Mouse (Mus musculus): ENCODE data around the gene Fam187a. TPM values are rescaled to one million over a fixed set of nuclear protein-coding genes. Genes with fewer than 3 reads are reported as not detected.
A peak's percentile ranks its signal among the peaks of the same experiment; 100 is the strongest.

The Fam187a gene
- polyA plus RNA-seq, 1 experiment = 0.05 TPM

GRCm38 (mm10) chr11:102887433-102887832 is 2.5 kb downstream of the Fam187a start:
- Histone ChIP-seq H3ac (ENCODE audit: control insufficient read depth, insufficient read length, low read depth) (no peak overlapping the region), H3K27me3 (ENCODE audit: control insufficient read depth, insufficient read depth, insufficient read length) (peaks cover 12% of the 10 kb centered on the region), H3K79me3 (ENCODE audit: low read depth) (no peaks in the 10 kb centered on the region), H3K79me2 (ENCODE audit: control insufficient read depth, insufficient read depth) (no peaks in the 10 kb centered on the region), H3K4me3 (ENCODE audit: insufficient read depth, poor library complexity, severe bottlenecking) (no peak overlapping the region), H3K36me3 (ENCODE audit: control insufficient read depth, insufficient read depth) (no peaks in the 10 kb centered on the region)
- TF ChIP-seq MYOG (IDR thresholded peaks at IDR 0.05; ENCODE audit: control insufficient read depth, extremely low read depth, insufficient read length) (no peak), CEBPB (IDR thresholded peaks at IDR 0.05; ENCODE audit: low read depth) (no peak), MYOD1 (IDR thresholded peaks at IDR 0.05; ENCODE audit: control insufficient read depth, insufficient read length, low read depth) (no peak), MAX (IDR thresholded peaks at IDR 0.05) (no peak)

GRCm38 (mm10) chr11:102888135-102888534 is 3.2 kb downstream of the Fam187a start:
- Histone ChIP-seq H3K79me2 (ENCODE audit: control insufficient read depth, insufficient read depth) (no peaks in the 10 kb centered on the region), H3K27me3 (ENCODE audit: control insufficient read depth, insufficient read depth, insufficient read length) (peaks cover 12% of the 10 kb centered on the region)

GRCm38 (mm10) chr11:102890096-102890495 is 5.1 kb downstream of the Fam187a start:
- Histone ChIP-seq H3K27me3 (ENCODE audit: control insufficient read depth, insufficient read depth, insufficient read length) (peaks cover 12% of the 10 kb centered on the region), H3K36me3 (ENCODE audit: control insufficient read depth, insufficient read depth) (no peaks in the 10 kb centered on the region), H3K79me3 (ENCODE audit: low read depth) (no peaks in the 10 kb centered on the region), H3K79me2 (ENCODE audit: control insufficient read depth, insufficient read depth) (no peaks in the 10 kb centered on the region), H3ac (ENCODE audit: control insufficient read depth, insufficient read length, low read depth) (no peak overlapping the region), H3K4me3 (ENCODE audit: insufficient read depth, poor library complexity, severe bottlenecking) (no peak overlapping the region)
- TF ChIP-seq USF1 (IDR thresholded peaks at IDR 0.05; ENCODE audit: low read depth) = no peak
- peak; percentile 80 for TF ChIP-seq CEBPB (IDR thresholded peaks at IDR 0.05; ENCODE audit: low read depth)

More at GRCm38 (mm10) chr11:102888135-102888534, 3.2 kb downstream of the Fam187a start:
- H3K4me3 ChIP-seq (ENCODE audit: insufficient read depth, poor library complexity, severe bottlenecking) = no peak overlapping the region
- no peaks in the 10 kb centered on the region for H3K36me3 ChIP-seq (ENCODE audit: control insufficient read depth, insufficient read depth)
- TF ChIP-seq CTCF (IDR thresholded peaks at IDR 0.05; ENCODE audit: control insufficient read depth, insufficient read depth, insufficient read length) (no peak), FOSL1 (IDR thresholded peaks at IDR 0.05; ENCODE audit: insufficient read depth, low read length, poor library complexity, severe bottlenecking) (no peak), CEBPB (IDR thresholded peaks at IDR 0.05; ENCODE audit: low read depth) (no peak), MYOG (IDR thresholded peaks at IDR 0.05; ENCODE audit: control insufficient read depth, extremely low read depth, insufficient read length) (no peak)
- no peaks in the 10 kb centered on the region for H3K79me3 ChIP-seq (ENCODE audit: low read depth)
- no peak overlapping the region for H3ac ChIP-seq (ENCODE audit: control insufficient read depth, insufficient read length, low read depth)

- Histone ChIP-seq H3K4me3 (ENCODE audit: insufficient read depth, poor library complexity, severe bottlenecking) (no peak overlapping the region), H3ac (ENCODE audit: control insufficient read depth, insufficient read length, low read depth) (no peak overlapping the region), H3K36me3 (ENCODE audit: control insufficient read depth, insufficient read depth) (no peaks in the 10 kb centered on the region), H3K79me2 (ENCODE audit: control insufficient read depth, insufficient read depth) (no peaks in the 10 kb centered on the region), H3K79me3 (ENCODE audit: low read depth) (no peaks in the 10 kb centered on the region), H3K27me3 (ENCODE audit: control insufficient read depth, insufficient read depth, insufficient read length) (peaks cover 4% of the 10 kb centered on the region)
- TF ChIP-seq MYOD1 (IDR thresholded peaks at IDR 0.05; ENCODE audit: control insufficient read depth, insufficient read length, low read depth) = no peak
- no peak for TF ChIP-seq USF1 (IDR thresholded peaks at IDR 0.05; ENCODE audit: low read depth)
- TF ChIP-seq MAX (IDR thresholded peaks at IDR 0.05) = no peak
- no peak for TF ChIP-seq CTCF (IDR thresholded peaks at IDR 0.05; ENCODE audit: control insufficient read depth, insufficient read depth, insufficient read length)
- TF ChIP-seq FOSL1 (IDR thresholded peaks at IDR 0.05; ENCODE audit: insufficient read depth, low read length, poor library complexity, severe bottlenecking) = no peak
- no peak for TF ChIP-seq CEBPB (IDR thresholded peaks at IDR 0.05; ENCODE audit: low read depth)
- no peak for TF ChIP-seq MYOG (IDR thresholded peaks at IDR 0.05; ENCODE audit: control insufficient read depth, extremely low read depth, insufficient read length)
Observed at GRCm38 (mm10) chr11:102893015-102893651, 8.2 kb downstream of the Fam187a start.

GRCm38 (mm10) chr11:102894716-102895115 is 9.7 kb downstream of the Fam187a start:
- no peaks in the 10 kb centered on the region for H3K36me3 ChIP-seq (ENCODE audit: control insufficient read depth, insufficient read depth)
- TF ChIP-seq MAX (IDR thresholded peaks at IDR 0.05) (no peak), CEBPB (IDR thresholded peaks at IDR 0.05; ENCODE audit: low read depth) (no peak), USF1 (IDR thresholded peaks at IDR 0.05; ENCODE audit: low read depth) (no peak), MYOG (IDR thresholded peaks at IDR 0.05; ENCODE audit: control insufficient read depth, extremely low read depth, insufficient read length) (no peak), CTCF (IDR thresholded peaks at IDR 0.05; ENCODE audit: control insufficient read depth, insufficient read depth, insufficient read length) (no peak), FOSL1 (IDR thresholded peaks at IDR 0.05; ENCODE audit: insufficient read depth, low read length, poor library complexity, severe bottlenecking) (no peak), MYOD1 (IDR thresholded peaks at IDR 0.05; ENCODE audit: control insufficient read depth, insufficient read length, low read depth) (no peak)
- H3K79me3 ChIP-seq (ENCODE audit: low read depth) = no peaks in the 10 kb centered on the region
- no peaks in the 10 kb centered on the region for H3K27me3 ChIP-seq (ENCODE audit: control insufficient read depth, insufficient read depth, insufficient read length)
- H3K79me2 ChIP-seq (ENCODE audit: control insufficient read depth, insufficient read depth) = no peaks in the 10 kb centered on the region
- no peak overlapping the region for H3K4me3 ChIP-seq (ENCODE audit: insufficient read depth, poor library complexity, severe bottlenecking)
- H3ac ChIP-seq (ENCODE audit: control insufficient read depth, insufficient read length, low read depth) = no peak overlapping the region

GRCm38 (mm10) chr11:102895779-102896178 is 10.8 kb downstream of the Fam187a start:
- no peak for TF ChIP-seq MAX (IDR thresholded peaks at IDR 0.05)
- no peak for TF ChIP-seq MYOD1 (IDR thresholded peaks at IDR 0.05; ENCODE audit: control insufficient read depth, insufficient read length, low read depth)
- TF ChIP-seq CEBPB (IDR thresholded peaks at IDR 0.05; ENCODE audit: low read depth) = no peak
- TF ChIP-seq USF1 (IDR thresholded peaks at IDR 0.05; ENCODE audit: low read depth) = no peak
- no peak for TF ChIP-seq CTCF (IDR thresholded peaks at IDR 0.05; ENCODE audit: control insufficient read depth, insufficient read depth, insufficient read length)
- no peak for TF ChIP-seq MYOG (IDR thresholded peaks at IDR 0.05; ENCODE audit: control insufficient read depth, extremely low read depth, insufficient read length)
- TF ChIP-seq FOSL1 (IDR thresholded peaks at IDR 0.05; ENCODE audit: insufficient read depth, low read length, poor library complexity, severe bottlenecking) = no peak
- H3K27me3 ChIP-seq (ENCODE audit: control insufficient read depth, insufficient read depth, insufficient read length) = no peaks in the 10 kb centered on the region
- H3ac ChIP-seq (ENCODE audit: control insufficient read depth, insufficient read length, low read depth) = no peak overlapping the region
- no peaks in the 10 kb centered on the region for H3K36me3 ChIP-seq (ENCODE audit: control insufficient read depth, insufficient read depth)
- no peaks in the 10 kb centered on the region for H3K79me3 ChIP-seq (ENCODE audit: low read depth)
- H3K79me2 ChIP-seq (ENCODE audit: control insufficient read depth, insufficient read depth) = no peaks in the 10 kb centered on the region
- H3K4me3 ChIP-seq (ENCODE audit: insufficient read depth, poor library complexity, severe bottlenecking) = no peak overlapping the region

Measured in C2C12 (cell line).